In the genomic region with DNA sequence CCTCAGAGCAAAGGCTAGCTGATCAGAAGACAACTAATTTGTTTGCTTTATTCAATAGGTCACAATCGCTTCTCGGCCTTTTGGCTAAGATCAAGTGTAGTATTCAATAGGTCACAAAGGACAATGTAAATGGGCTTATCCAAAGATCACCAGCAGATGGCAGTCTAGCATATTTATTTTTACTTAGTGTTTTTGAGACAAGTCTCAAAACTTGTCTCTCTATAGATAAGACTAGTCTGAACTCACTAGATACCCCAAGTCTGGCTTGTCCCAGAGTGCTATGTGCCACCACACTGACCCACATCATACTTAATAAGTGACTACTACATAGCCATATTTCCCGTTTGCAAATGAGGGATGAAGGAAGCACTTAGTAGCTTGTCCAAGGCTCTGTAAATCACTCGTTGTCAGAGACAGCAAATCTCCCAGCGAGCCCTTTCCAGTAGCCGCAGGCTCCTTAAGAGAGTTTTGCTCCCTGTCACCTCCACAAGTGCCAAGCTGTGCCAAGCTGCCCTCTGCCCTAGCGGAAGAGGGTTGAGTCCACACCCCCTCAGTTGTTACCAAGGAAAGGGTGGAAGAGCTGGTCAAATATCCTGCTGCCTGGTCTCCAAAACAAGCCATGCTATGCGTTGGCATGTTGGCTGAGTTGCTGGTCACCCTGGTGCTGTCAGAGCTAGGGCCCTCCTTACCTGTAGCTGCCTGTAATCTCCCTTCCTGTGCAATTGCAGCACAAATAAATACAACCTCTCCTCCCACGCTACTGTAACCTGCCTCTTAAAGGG, we compare ENCODE assay signal across 9 mouse cellular contexts. TPM values are rescaled to one million over a fixed set of nuclear protein-coding genes. Genes with fewer than 3 reads are reported as not detected.
A peak's percentile ranks its signal among the peaks of the same experiment; 100 is the strongest.
DNase-seq lines count a peak whose midpoint lies in the region; ATAC-seq and TF ChIP-seq lines count a peak whose summit lies in the region.
"Had no signal": no experiment of that assay in that cellular context is flagged by ENCODE, and none has a peak within 500 bp of the region (broad histone marks: within the 10 kb centered on the region; RNA-seq: fewer than 3 reads in every experiment).

No protein-coding gene starts in this region.

- POLR2A ChIA-PET in Patski (lab: Charles Lee) = interaction anchor here (1.0 to 2.5 kb wide), 8 partner anchors 13 to 62 kb away, joined by 3 to 11 read pairs (median 4); partner anchors contain the start of gene Ubqln4

- H3K4me3 ChIP-seq in midbrain, embryonic 10.5 days = no peak overlapping the region
- no peak overlapping the region for H3K4me3 ChIP-seq in midbrain, embryonic 16.5 days (ENCODE audit: low read depth, low read length)
- no peak overlapping the region for H3K4me3 ChIP-seq in embryonic facial prominence, embryonic 11.5 days (ENCODE audit: low read depth, low read length)
- no peak overlapping the region for H3K4me3 ChIP-seq in hindbrain, embryonic 16.5 days (ENCODE audit: low read length)
- H3K4me3 ChIP-seq in liver, embryonic 14.5 days (ENCODE audit: insufficient read depth in 1 of 2, low read depth in 2 of 2, low read length in 2 of 2) = no peak overlapping the region
- H3K4me3 ChIP-seq in neural tube, embryonic 15.5 days (replicated peaks) = no peak overlapping the region
- H3K4me3 ChIP-seq: hindbrain, embryonic 15.5 days had no signal

- peaks cover 21% of the 10 kb centered on the region for H3K4me1 ChIP-seq in midbrain, embryonic 10.5 days
- no peaks in the 10 kb centered on the region for H3K4me1 ChIP-seq in midbrain, embryonic 16.5 days (ENCODE audit: control insufficient read depth, insufficient read depth, low read length)
- no peaks in the 10 kb centered on the region for H3K4me1 ChIP-seq in embryonic facial prominence, embryonic 11.5 days (ENCODE audit: control insufficient read depth, insufficient read depth, low read length)
- no peaks in the 10 kb centered on the region; the same call in 1 of the 2 replicates for H3K4me1 ChIP-seq in hindbrain, embryonic 16.5 days (ENCODE audit: control insufficient read depth, insufficient read depth, low read depth, low read length)
- H3K4me1 ChIP-seq in liver, embryonic 14.5 days (replicated peaks; ENCODE audit: control insufficient read depth in 2 of 2, insufficient read depth in 2 of 2, low read length in 1 of 2) = peaks cover 0 to 13% of the 10 kb centered on the region in 2 experiments; a peak in 3 of 4 replicates
- H3K4me1 ChIP-seq in neural tube, embryonic 15.5 days = peaks cover 5% of the 10 kb centered on the region

- H3K27ac ChIP-seq in midbrain, embryonic 10.5 days (replicated peaks) = peak overlapping the region; percentile 50; the same call in 1 of the 2 replicates
- H3K27ac ChIP-seq in midbrain, embryonic 16.5 days (ENCODE audit: low read length) = no peak overlapping the region
- no peak overlapping the region for H3K27ac ChIP-seq in embryonic facial prominence, embryonic 11.5 days (replicated peaks; ENCODE audit: low read depth, low read length)
- H3K27ac ChIP-seq in hindbrain, embryonic 16.5 days (ENCODE audit: low read depth, low read length) = no peak overlapping the region
- H3K27ac ChIP-seq in liver, embryonic 14.5 days = no peak overlapping the region
- peak overlapping the region; percentile 54; the same call in 1 of the 2 replicates for H3K27ac ChIP-seq in neural tube, embryonic 15.5 days (replicated peaks)
- H3K27ac ChIP-seq: hindbrain, embryonic 15.5 days had no signal

- H3K36me3 ChIP-seq in midbrain, embryonic 10.5 days = peaks cover 26% of the 10 kb centered on the region
- peaks cover 7% of the 10 kb centered on the region for H3K36me3 ChIP-seq in midbrain, embryonic 16.5 days (ENCODE audit: control insufficient read depth, insufficient read depth, low read length)
- peaks cover 7% of the 10 kb centered on the region for H3K36me3 ChIP-seq in embryonic facial prominence, embryonic 11.5 days (replicated peaks; ENCODE audit: control insufficient read depth, insufficient read depth, low read depth, low read length)
- peaks cover 10% of the 10 kb centered on the region for H3K36me3 ChIP-seq in hindbrain, embryonic 16.5 days (ENCODE audit: control insufficient read depth, insufficient read depth, low read length)
- peaks cover 14% of the 10 kb centered on the region for H3K36me3 ChIP-seq in liver, embryonic 14.5 days (replicated peaks; ENCODE audit: control insufficient read depth, insufficient read depth, low read depth)
- peaks cover 21% of the 10 kb centered on the region for H3K36me3 ChIP-seq in neural tube, embryonic 15.5 days

- 39% methylated on average over 9 of the region's 9 CpGs for WGBS in midbrain, embryonic 10.5 days
- 32% methylated on average over 9 of the region's 9 CpGs for WGBS in midbrain, embryonic 16.5 days
- 34% methylated on average over 9 of the region's 9 CpGs for WGBS in embryonic facial prominence, embryonic 11.5 days
- WGBS in hindbrain, embryonic 16.5 days = 38% methylated on average over 9 of the region's 9 CpGs
- 23% methylated on average over 9 of the region's 9 CpGs for WGBS in liver, embryonic 14.5 days (ENCODE audit: insufficient replicate concordance)
- 28% methylated on average over 9 of the region's 9 CpGs for WGBS in neural tube, embryonic 15.5 days

- TF ChIP-seq EP300 in liver, embryonic 14.5 days (IDR thresholded peaks at IDR 0.05; ENCODE audit: low read depth) = no peak

- H3K4me2 ChIP-seq in midbrain, embryonic 16.5 days (ENCODE audit: low read length) = no peak overlapping the region
- H3K4me2 ChIP-seq in embryonic facial prominence, embryonic 11.5 days (ENCODE audit: low read depth, low read length) = no peak overlapping the region
- 0 out of 2 replicates have a peak overlapping the region, but pooled peaks have one; percentile 5 for H3K4me2 ChIP-seq in hindbrain, embryonic 16.5 days (ENCODE audit: low read length)
- H3K4me2 ChIP-seq in liver, embryonic 14.5 days (ENCODE audit: low read depth) = peak overlapping the region; percentile 36
- H3K4me2 ChIP-seq in neural tube, embryonic 15.5 days = 0 out of 2 replicates have a peak overlapping the region, but pooled peaks have one; percentile 19
- H3K4me2 ChIP-seq: hindbrain, embryonic 15.5 days had no signal

- in situ Hi-C loops in Patski (cut with MboI; ENCODE audit: low pct_unique_long_range_greater_than_20kb) = no loop called here

- CTCF ChIA-PET in Patski (lab: Charles Lee) = interaction anchor here (0.6 to 7.3 kb wide), 24 partner anchors 9 to 84 kb away, joined by 3 to 75 read pairs (median 4); partner anchors contain the start of gene Arhgef2

- no peak overlapping the region for H3K9ac ChIP-seq in midbrain, embryonic 16.5 days (ENCODE audit: low read depth, low read length)
- H3K9ac ChIP-seq in embryonic facial prominence, embryonic 11.5 days (replicated peaks; ENCODE audit: low read length) = no peak overlapping the region
- 0 out of 2 replicates have a peak overlapping the region, but pooled peaks have one; percentile 22 for H3K9ac ChIP-seq in hindbrain, embryonic 16.5 days (ENCODE audit: low read depth, low read length)
- no peak overlapping the region for H3K9ac ChIP-seq in liver, embryonic 14.5 days (replicated peaks)
- H3K9ac ChIP-seq in neural tube, embryonic 15.5 days (replicated peaks) = no peak overlapping the region
- H3K9ac ChIP-seq: hindbrain, embryonic 15.5 days had no signal

- H3K27me3 ChIP-seq in midbrain, embryonic 10.5 days (ENCODE audit: low read depth, poor library complexity, severe bottlenecking) = no peaks in the 10 kb centered on the region
- no peaks in the 10 kb centered on the region for H3K27me3 ChIP-seq in midbrain, embryonic 16.5 days (ENCODE audit: control insufficient read depth, insufficient read depth, low read depth, low read length)
- H3K27me3 ChIP-seq in Patski = no peaks in the 10 kb centered on the region
- H3K27me3 ChIP-seq in embryonic facial prominence, embryonic 11.5 days (ENCODE audit: control insufficient read depth, insufficient read depth, low read length) = no peaks in the 10 kb centered on the region
- no peaks in the 10 kb centered on the region for H3K27me3 ChIP-seq in hindbrain, embryonic 16.5 days (replicated peaks; ENCODE audit: control insufficient read depth, insufficient read depth, low read length)
- H3K27me3 ChIP-seq in liver, embryonic 14.5 days (ENCODE audit: control insufficient read depth, insufficient read depth, low read length) = no peaks in the 10 kb centered on the region
- no peaks in the 10 kb centered on the region for H3K27me3 ChIP-seq in neural tube, embryonic 15.5 days (replicated peaks)
- H3K27me3 ChIP-seq: hindbrain, embryonic 15.5 days had no signal

- H3K9me3 ChIP-seq in midbrain, embryonic 10.5 days (replicated peaks) = no peaks in the 10 kb centered on the region
- H3K9me3 ChIP-seq in midbrain, embryonic 16.5 days (replicated peaks; ENCODE audit: control insufficient read depth, low read length, poor library complexity, severe bottlenecking) = no peaks in the 10 kb centered on the region
- no peaks in the 10 kb centered on the region for H3K9me3 ChIP-seq in embryonic facial prominence, embryonic 11.5 days (replicated peaks; ENCODE audit: control insufficient read depth, low read length)
- no peaks in the 10 kb centered on the region for H3K9me3 ChIP-seq in hindbrain, embryonic 16.5 days (ENCODE audit: control insufficient read depth, low read length)
- no peaks in the 10 kb centered on the region for H3K9me3 ChIP-seq in liver, embryonic 14.5 days (ENCODE audit: control insufficient read depth, low read length)
- no peaks in the 10 kb centered on the region for H3K9me3 ChIP-seq in neural tube, embryonic 15.5 days (replicated peaks)
- H3K9me3 ChIP-seq: hindbrain, embryonic 15.5 days had no signal

- peak; percentile 29 for DNase-seq in midbrain, embryonic 10.5 days (ENCODE audit: low spot score)
- no peak for DNase-seq in Patski (ENCODE audit: low read depth, low spot score)
- peak; percentile 91 for DNase-seq in embryonic facial prominence, embryonic 11.5 days (ENCODE audit: low spot score)
- peak; percentile 46 to 60 (median 55) for DNase-seq in liver, embryonic 14.5 days (ENCODE audit: low read depth in 3 of 3, low spot score in 3 of 3)
- no peak for DNase-seq in right cerebral cortex, postnatal 25 days

- no peak for ATAC-seq in midbrain, embryonic 16.5 days
- peak; percentile 44 for ATAC-seq in Patski
- no peak for ATAC-seq in embryonic facial prominence, embryonic 11.5 days (replicated peaks; ENCODE audit: insufficient number of reproducible peaks, low FRiP score, low TSS enrichment, low read depth)
- ATAC-seq in hindbrain, embryonic 16.5 days = no peak
- peak; percentile 55 for ATAC-seq in liver, embryonic 14.5 days (ENCODE audit: insufficient read depth)
- peak; percentile 8; the same call in 1 of the 2 replicates for ATAC-seq in neural tube, embryonic 15.5 days (ENCODE audit: low FRiP score)

- TF ChIP-seq CTCF in Patski (IDR thresholded peaks at IDR 0.05) = peak; percentile 72
- TF ChIP-seq CTCF in liver, embryonic 14.5 days (IDR thresholded peaks at IDR 0.05; ENCODE audit: low read depth) = peak; percentile 56; the same call in 1 of the 2 replicates

RNA-seq across cellular contexts. Expression of gene Arhgef2, which starts 13.6 kb away (rescaled TPM):
- polyA plus RNA-seq in midbrain, embryonic 10.5 days (2016; fragmentation: Nextera tagmentation; extraction: Ambion mirVana) = 82.2 and 106 TPM in 2 replicates
- 104 and 131 TPM in 2 replicates for polyA plus RNA-seq in midbrain, embryonic 16.5 days (2015; fragmentation: Nextera tagmentation; extraction: Ambion mirVana)
- polyA plus RNA-seq in Patski (2021) = 175 TPM
- polyA plus RNA-seq in embryonic facial prominence, embryonic 11.5 days (2014; fragmentation: Nextera tagmentation; extraction: Ambion mirVana) = 82.2 and 89.3 TPM in 2 replicates
- 79.0 and 104 TPM in 2 replicates for polyA plus RNA-seq in hindbrain, embryonic 16.5 days (2015; fragmentation: Nextera tagmentation; extraction: Ambion mirVana)
- 8.5 and 8.9 TPM in 2 replicates for polyA plus RNA-seq in liver, embryonic 14.5 days (2012; rRNA removed)
- 10.1 and 11.5 TPM in 2 replicates for polyA plus RNA-seq in liver, embryonic 14.5 days (2014; fragmentation: Nextera tagmentation; extraction: Ambion mirVana)
- 97.4 and 104 TPM in 2 replicates for polyA plus RNA-seq in neural tube, embryonic 15.5 days (2015; fragmentation: Nextera tagmentation; extraction: Ambion mirVana)

RNA-seq across cellular contexts. Expression of gene Ssr2, which starts 16.5 kb away (rescaled TPM):
- polyA plus RNA-seq in midbrain, embryonic 10.5 days (2016; fragmentation: Nextera tagmentation; extraction: Ambion mirVana) = 201 and 207 TPM in 2 replicates
- polyA plus RNA-seq in midbrain, embryonic 16.5 days (2015; fragmentation: Nextera tagmentation; extraction: Ambion mirVana) = 127 and 144 TPM in 2 replicates
- polyA plus RNA-seq in Patski (2021) = 410 TPM
- 184 and 201 TPM in 2 replicates for polyA plus RNA-seq in embryonic facial prominence, embryonic 11.5 days (2014; fragmentation: Nextera tagmentation; extraction: Ambion mirVana)
- 133 and 167 TPM in 2 replicates for polyA plus RNA-seq in hindbrain, embryonic 16.5 days (2015; fragmentation: Nextera tagmentation; extraction: Ambion mirVana)
- polyA plus RNA-seq in liver, embryonic 14.5 days (2012; rRNA removed) = 165 and 230 TPM in 2 replicates
- polyA plus RNA-seq in liver, embryonic 14.5 days (2014; fragmentation: Nextera tagmentation; extraction: Ambion mirVana) = 168 and 173 TPM in 2 replicates
- polyA plus RNA-seq in neural tube, embryonic 15.5 days (2015; fragmentation: Nextera tagmentation; extraction: Ambion mirVana) = 157 and 175 TPM in 2 replicates

RNA-seq across cellular contexts. Expression of gene Ubqln4, which starts 38.6 kb away (rescaled TPM):
- polyA plus RNA-seq in midbrain, embryonic 10.5 days (2016; fragmentation: Nextera tagmentation; extraction: Ambion mirVana) = 71.1 and 74.1 TPM in 2 replicates
- polyA plus RNA-seq in midbrain, embryonic 16.5 days (2015; fragmentation: Nextera tagmentation; extraction: Ambion mirVana) = 39.8 and 41.3 TPM in 2 replicates
- 143 TPM for polyA plus RNA-seq in Patski (2021)
- polyA plus RNA-seq in embryonic facial prominence, embryonic 11.5 days (2014; fragmentation: Nextera tagmentation; extraction: Ambion mirVana) = 62.1 and 73.3 TPM in 2 replicates
- polyA plus RNA-seq in hindbrain, embryonic 16.5 days (2015; fragmentation: Nextera tagmentation; extraction: Ambion mirVana) = 40.1 and 44.4 TPM in 2 replicates
- polyA plus RNA-seq in liver, embryonic 14.5 days (2012; rRNA removed) = 22.7 and 27.2 TPM in 2 replicates
- polyA plus RNA-seq in liver, embryonic 14.5 days (2014; fragmentation: Nextera tagmentation; extraction: Ambion mirVana) = 17.9 and 20.9 TPM in 2 replicates
- polyA plus RNA-seq in neural tube, embryonic 15.5 days (2015; fragmentation: Nextera tagmentation; extraction: Ambion mirVana) = 39.2 and 40.1 TPM in 2 replicates

RNA-seq across cellular contexts. Expression of gene Lamtor2, which starts 39.3 kb away (rescaled TPM):
- 175 and 192 TPM in 2 replicates for polyA plus RNA-seq in midbrain, embryonic 10.5 days (2016; fragmentation: Nextera tagmentation; extraction: Ambion mirVana)
- polyA plus RNA-seq in midbrain, embryonic 16.5 days (2015; fragmentation: Nextera tagmentation; extraction: Ambion mirVana) = 181 and 193 TPM in 2 replicates
- 264 TPM for polyA plus RNA-seq in Patski (2021)
- polyA plus RNA-seq in embryonic facial prominence, embryonic 11.5 days (2014; fragmentation: Nextera tagmentation; extraction: Ambion mirVana) = 77.4 and 82.0 TPM in 2 replicates
- polyA plus RNA-seq in hindbrain, embryonic 16.5 days (2015; fragmentation: Nextera tagmentation; extraction: Ambion mirVana) = 184 and 218 TPM in 2 replicates
- polyA plus RNA-seq in liver, embryonic 14.5 days (2012; rRNA removed) = 63.1 and 73.1 TPM in 2 replicates
- 60.5 and 62.0 TPM in 2 replicates for polyA plus RNA-seq in liver, embryonic 14.5 days (2014; fragmentation: Nextera tagmentation; extraction: Ambion mirVana)
- 189 and 193 TPM in 2 replicates for polyA plus RNA-seq in neural tube, embryonic 15.5 days (2015; fragmentation: Nextera tagmentation; extraction: Ambion mirVana)

RNA-seq across cellular contexts. Expression of gene Rab25, which starts 44.0 kb away (rescaled TPM):
- 0.49 and 0.79 TPM in 2 replicates for polyA plus RNA-seq in midbrain, embryonic 10.5 days (2016; fragmentation: Nextera tagmentation; extraction: Ambion mirVana)
- 0.69 TPM in 1 of 2 replicates, not detected in the other for polyA plus RNA-seq in midbrain, embryonic 16.5 days (2015; fragmentation: Nextera tagmentation; extraction: Ambion mirVana)
- 0.41 TPM for polyA plus RNA-seq in Patski (2021)
- 3.7 and 4.0 TPM in 2 replicates for polyA plus RNA-seq in embryonic facial prominence, embryonic 11.5 days (2014; fragmentation: Nextera tagmentation; extraction: Ambion mirVana)
- 0.15 TPM in 1 of 2 replicates, not detected in the other for polyA plus RNA-seq in hindbrain, embryonic 16.5 days (2015; fragmentation: Nextera tagmentation; extraction: Ambion mirVana)
- 0.39 and 0.52 TPM in 2 replicates for polyA plus RNA-seq in liver, embryonic 14.5 days (2012; rRNA removed)
- 0.25 TPM in 1 of 2 replicates, not detected in the other for polyA plus RNA-seq in liver, embryonic 14.5 days (2014; fragmentation: Nextera tagmentation; extraction: Ambion mirVana)
- 0.29 and 4.1 TPM in 2 replicates for polyA plus RNA-seq in neural tube, embryonic 15.5 days (2015; fragmentation: Nextera tagmentation; extraction: Ambion mirVana)

Comparison
In these comparisons a context has a peak if more than half of its experiments do, and no peak if none do; other contexts are left out.
1. H3K27ac ChIP-seq: peak in midbrain, embryonic 10.5 days (single experiment) and neural tube, embryonic 15.5 days (single experiment); none in midbrain, embryonic 16.5 days (single experiment), embryonic facial prominence, embryonic 11.5 days (single experiment), hindbrain, embryonic 16.5 days (single experiment) and liver, embryonic 14.5 days (single experiment).
2. DNase-seq: peak in midbrain, embryonic 10.5 days (single experiment), embryonic facial prominence, embryonic 11.5 days (single experiment) and liver, embryonic 14.5 days (3 of 3); none in Patski (single experiment) and right cerebral cortex, postnatal 25 days (single experiment).
3. ATAC-seq: peak in Patski (single experiment), liver, embryonic 14.5 days (single experiment) and neural tube, embryonic 15.5 days (single experiment); none in midbrain, embryonic 16.5 days (single experiment), embryonic facial prominence, embryonic 11.5 days (single experiment) and hindbrain, embryonic 16.5 days (single experiment).
4. H3K4me2 ChIP-seq: peak in hindbrain, embryonic 16.5 days (single experiment), liver, embryonic 14.5 days (single experiment) and neural tube, embryonic 15.5 days (single experiment); none in midbrain, embryonic 16.5 days (single experiment) and embryonic facial prominence, embryonic 11.5 days (single experiment).